Mouse (Mus musculus): ENCODE measurements around the gene Smarcc1. TPM values are rescaled to one million over a fixed set of nuclear protein-coding genes. Genes with fewer than 3 reads are reported as not detected.

Smarcc1 gene
- total RNA-seq, 2 experiments from 2014 or later: 89.5 to 133 TPM

DNA sequence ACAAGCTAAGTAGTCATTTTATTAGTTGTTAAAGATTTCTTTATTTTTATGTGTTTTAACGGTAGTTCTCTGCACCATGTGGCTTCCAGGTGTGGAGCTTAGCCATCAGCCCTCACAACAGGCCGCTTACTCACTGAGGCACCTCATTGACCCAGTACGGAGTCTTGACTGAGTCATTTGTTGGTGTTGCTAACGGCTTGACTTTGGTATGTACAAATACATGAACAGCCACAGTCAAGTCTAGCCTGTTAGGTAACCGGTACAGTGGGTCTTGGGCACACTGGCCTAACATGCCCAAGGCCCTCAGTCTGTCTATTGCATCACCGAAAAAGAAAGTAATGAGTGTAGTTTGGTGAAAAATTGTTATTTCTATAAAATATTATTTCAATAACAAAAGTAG is 111.2 kb downstream of the Smarcc1 start:
- ATAC-seq (replicated peaks; ENCODE audit: low FRiP score, low TSS enrichment, poor library complexity, severe bottlenecking): no peak

DNA sequence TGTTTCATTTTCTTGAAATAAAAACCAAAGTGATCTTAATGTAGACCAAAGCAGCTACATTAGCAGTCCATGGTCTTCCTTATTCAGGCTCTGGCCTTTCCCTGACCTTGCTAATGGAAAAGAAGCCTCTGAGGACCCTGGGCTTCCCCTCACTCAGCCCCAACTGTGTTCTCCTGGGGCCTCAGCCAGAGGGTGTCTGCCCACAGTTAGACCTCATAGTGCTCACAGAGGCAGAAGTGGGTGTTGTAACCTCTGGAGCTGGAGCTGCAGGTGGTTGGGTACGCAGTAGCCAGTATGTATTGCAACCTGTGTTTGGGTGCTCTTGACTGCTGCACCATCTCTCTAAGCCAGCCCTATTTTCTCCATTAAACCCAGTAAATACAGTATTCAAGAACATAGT is 111.6 kb downstream of the Smarcc1 start:
- ATAC-seq (replicated peaks; ENCODE audit: low FRiP score, low TSS enrichment, poor library complexity, severe bottlenecking): no peak

DNA sequence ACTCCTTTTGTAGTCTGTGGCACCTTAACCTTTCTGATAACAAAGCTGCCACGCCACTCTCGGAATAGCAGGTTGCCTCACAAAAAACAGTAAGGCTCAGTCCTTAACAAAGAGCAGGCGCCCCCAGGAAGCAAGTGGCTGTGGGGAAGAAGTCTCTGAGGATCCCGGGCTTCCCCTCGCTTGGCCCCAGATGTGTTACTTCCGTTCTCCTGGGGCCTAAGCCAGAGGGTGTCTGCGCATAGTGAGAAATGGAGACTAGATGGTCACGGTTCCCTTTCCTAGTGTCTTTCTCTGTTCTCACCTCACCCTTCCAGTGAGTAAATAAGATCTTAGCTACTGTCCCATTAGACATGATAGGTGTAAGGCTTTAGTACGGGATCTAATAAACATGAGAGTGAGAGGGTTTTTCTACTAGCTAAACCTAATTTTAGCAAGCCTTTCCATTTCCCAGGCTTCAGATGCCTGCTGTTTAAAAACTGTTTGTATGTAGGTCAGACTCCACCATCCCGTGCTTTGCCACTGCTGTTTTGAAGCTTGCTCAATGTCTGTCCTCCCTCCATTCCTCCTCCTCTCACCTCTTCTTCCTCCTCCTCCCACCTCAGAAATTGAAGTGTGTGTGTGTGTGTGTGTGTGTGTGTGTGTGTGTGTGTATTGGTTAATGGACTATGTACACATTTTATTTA is 112.2 kb downstream of the Smarcc1 start:
- ATAC-seq (replicated peaks; ENCODE audit: low FRiP score, low TSS enrichment, poor library complexity, severe bottlenecking): no peak

- no peak for ATAC-seq (replicated peaks; ENCODE audit: low FRiP score, low TSS enrichment, poor library complexity, severe bottlenecking)
Measured at GRCm38 (mm10) chr9:110230395-110231071, 113.0 kb downstream of the Smarcc1 start.

DNA sequence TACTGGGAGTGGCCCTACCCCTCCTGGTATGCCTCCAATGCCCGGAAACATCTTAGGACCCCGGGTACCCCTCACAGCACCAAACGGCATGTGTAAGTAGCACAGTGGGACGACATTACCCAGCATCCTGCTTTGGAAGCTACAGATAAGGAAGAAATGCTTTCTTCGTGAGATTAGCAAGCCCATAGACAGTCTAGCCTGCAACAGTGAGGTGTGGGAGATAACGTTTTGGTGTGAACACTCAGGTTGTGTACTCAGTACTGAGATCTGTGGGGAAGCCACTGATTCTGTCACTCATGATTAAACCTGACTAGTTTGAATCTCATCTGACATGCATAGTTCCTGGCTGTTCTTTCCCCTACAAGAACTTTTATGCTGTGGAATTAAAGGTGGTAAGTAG is 117.5 kb downstream of the Smarcc1 start:
- ATAC-seq (replicated peaks; ENCODE audit: low FRiP score, low TSS enrichment, poor library complexity, severe bottlenecking): peak; percentile 74; the same call in 1 of the 2 replicates

GRCm38 (mm10) chr9:110243221-110243833 is 125.8 kb downstream of the Smarcc1 start, which contains the start of gene Cspg5:
Cspg5 (plus strand) TSS chr9:110243783.
- ATAC-seq (replicated peaks; ENCODE audit: low FRiP score, low TSS enrichment, poor library complexity, severe bottlenecking): peak; percentile 43

DNA sequence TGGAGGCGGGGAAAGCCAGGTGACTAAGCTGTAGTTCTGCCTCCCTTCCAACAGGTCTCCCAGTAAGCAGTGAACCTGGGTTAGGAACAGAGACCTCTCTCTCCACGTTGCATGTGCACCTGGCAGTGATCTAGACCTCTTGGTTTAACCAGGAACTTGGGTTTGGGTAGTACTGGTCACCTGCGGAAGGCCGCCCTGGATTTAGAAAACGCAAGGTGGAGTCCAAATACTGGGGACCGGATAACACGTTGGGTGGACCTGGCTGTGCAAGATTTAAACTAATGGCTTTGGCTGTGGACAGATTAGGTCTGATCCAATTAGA is 127.0 kb downstream of the Smarcc1 start:
- ATAC-seq (replicated peaks; ENCODE audit: low FRiP score, low TSS enrichment, poor library complexity, severe bottlenecking): no peak

DNA sequence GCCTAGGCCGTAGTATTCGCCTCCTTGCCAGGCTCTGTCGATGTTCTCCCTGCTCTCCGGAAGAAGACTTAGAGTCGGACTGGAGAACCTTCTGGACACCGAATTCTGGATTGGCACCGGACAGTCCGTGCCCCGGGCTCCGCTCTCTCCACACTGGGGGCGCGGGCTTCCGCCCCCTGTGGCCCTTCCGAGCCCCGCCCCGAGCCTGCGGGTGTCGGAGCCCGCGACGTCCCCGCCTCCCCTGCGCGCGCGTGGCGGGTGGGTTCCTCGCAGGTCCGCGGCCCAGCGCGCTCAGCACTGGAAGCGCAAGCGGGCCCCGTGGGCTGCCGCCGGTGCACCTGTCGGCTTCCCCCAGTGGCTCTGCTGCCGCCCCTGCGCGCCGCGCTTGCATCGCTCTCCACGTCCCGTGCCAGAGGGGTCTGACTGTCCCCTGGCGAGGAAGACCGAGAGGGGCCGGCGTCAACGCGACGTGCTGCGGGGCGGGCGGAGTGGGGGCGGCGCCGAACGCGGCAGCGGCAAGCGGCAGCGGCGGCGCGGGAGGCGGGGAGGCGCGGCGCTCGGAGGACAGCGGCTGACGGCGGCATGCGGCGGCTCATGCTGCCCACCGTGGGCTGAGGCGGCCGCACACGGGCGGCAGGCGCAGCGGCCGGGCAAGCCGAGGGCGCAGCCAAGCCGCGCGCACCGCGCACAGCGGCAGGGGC is 127.5 kb downstream of the Smarcc1 start:
- ATAC-seq (replicated peaks; ENCODE audit: low FRiP score, low TSS enrichment, poor library complexity, severe bottlenecking): no peak

DNA sequence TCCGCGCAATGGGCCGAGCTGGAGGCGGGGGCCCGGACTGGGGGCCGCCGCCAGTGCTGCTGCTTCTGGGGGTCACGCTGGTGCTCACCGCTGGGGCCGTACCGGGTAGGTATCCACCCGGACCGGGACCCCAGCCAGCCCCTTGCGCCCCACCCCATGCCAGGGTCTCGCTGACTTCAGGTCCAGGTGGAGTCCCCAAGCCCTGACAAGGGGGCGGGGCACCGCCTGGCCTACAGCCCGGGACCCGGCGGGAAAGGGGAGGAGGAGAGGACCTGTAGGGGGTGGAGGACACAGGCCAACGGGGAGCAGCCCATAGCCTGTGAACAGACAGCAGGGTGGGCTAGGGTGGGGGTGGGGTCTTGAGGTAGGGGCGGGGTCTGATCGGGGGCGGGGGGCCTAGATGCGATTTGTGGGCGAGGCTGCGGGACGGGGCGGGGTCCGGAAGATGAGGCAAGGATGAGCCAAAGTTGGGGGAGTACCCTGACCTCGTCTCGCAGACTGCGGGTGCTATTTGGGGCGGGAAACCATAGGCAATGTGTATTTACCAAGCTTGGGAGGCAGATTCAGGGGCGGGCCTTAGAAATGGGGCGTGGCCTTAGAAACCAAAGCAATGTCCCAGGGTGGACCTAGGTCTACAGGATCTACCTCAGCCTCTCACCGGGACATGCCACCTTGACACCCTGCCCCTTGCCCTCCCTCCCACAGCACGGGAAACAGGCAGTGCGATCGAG is 128.2 kb downstream of the Smarcc1 start:
- ATAC-seq (replicated peaks; ENCODE audit: low FRiP score, low TSS enrichment, poor library complexity, severe bottlenecking): peak; percentile 17; the same call in 1 of the 2 replicates

- ATAC-seq (replicated peaks; ENCODE audit: low FRiP score, low TSS enrichment, poor library complexity, severe bottlenecking): peak; percentile 42
Measured at GRCm38 (mm10) chr9:110246321-110246640, 128.8 kb downstream of the Smarcc1 start.

DNA sequence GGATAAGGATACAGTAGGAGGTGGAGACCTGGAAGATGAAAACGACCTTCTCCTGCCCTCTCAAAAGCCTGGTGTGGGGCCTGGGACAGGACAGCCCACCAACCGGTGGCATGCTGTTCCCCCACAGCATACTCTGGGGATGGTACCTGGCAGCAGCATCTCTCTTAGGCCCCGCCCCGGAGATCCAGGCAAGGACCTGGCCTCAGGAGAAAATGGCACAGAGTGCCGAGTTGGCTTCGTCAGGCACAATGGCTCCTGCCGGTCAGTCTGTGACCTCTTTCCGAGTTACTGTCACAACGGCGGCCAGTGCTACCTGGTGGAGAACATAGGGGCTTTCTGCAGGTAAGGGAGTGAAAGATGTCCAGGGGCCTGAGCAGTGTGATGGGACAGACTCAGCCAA is 129.5 kb downstream of the Smarcc1 start:
- ATAC-seq (replicated peaks; ENCODE audit: low FRiP score, low TSS enrichment, poor library complexity, severe bottlenecking): no peak

DNA sequence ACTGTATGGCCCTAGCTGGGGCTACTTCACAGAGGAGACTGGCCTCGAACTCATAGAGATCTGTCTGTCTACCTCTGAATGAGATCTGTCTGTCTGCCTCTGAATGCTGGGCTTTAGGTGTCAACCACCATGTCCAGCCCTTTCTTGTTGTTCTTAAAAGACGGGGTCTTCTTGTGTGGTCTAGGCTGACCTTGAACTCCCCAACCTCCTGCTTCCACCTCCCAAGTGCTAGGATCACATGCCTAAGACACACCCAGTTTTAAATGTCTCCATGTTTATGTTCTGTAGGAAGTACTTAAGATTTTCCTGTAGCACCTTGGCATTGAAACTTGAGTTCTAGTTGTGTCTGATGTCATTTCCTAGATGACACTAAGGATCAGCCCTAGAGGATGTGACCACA is 131.4 kb downstream of the Smarcc1 start:
- no peak for ATAC-seq (replicated peaks; ENCODE audit: low FRiP score, low TSS enrichment, poor library complexity, severe bottlenecking)

- ATAC-seq (replicated peaks; ENCODE audit: low FRiP score, low TSS enrichment, poor library complexity, severe bottlenecking): no peak
Measured at GRCm38 (mm10) chr9:110249823-110250543, 132.5 kb downstream of the Smarcc1 start.

GRCm38 (mm10) chr9:110250776-110251175 is 133.3 kb downstream of the Smarcc1 start:
- ATAC-seq (replicated peaks; ENCODE audit: low FRiP score, low TSS enrichment, poor library complexity, severe bottlenecking): no peak

- ATAC-seq (replicated peaks; ENCODE audit: low FRiP score, low TSS enrichment, poor library complexity, severe bottlenecking): no peak
Measured at GRCm38 (mm10) chr9:110255407-110256019, 138.0 kb downstream of the Smarcc1 start.

DNA sequence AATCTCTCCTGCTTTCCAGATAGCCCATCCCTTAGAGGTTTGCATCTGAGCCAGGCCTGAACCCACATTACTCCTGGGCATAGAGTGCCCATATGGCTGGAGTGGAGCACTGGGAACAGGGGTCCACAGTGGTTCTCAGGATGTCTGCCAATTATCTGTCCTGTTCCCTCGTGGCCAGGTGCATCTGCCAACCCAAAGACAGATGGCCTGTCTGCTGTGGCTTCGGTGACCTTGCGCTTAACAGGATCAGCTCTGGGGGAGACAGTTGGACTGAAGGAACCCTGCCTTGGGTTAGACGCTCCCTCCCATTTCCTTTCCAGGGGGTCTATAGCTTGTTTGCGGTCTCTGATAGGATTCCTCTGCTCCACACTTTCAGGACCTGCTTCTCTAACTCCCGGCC is 141.1 kb downstream of the Smarcc1 start:
- no peak for ATAC-seq (replicated peaks; ENCODE audit: low FRiP score, low TSS enrichment, poor library complexity, severe bottlenecking)

GRCm38 (mm10) chr9:110259118-110259517 is 141.6 kb downstream of the Smarcc1 start:
- ATAC-seq (replicated peaks; ENCODE audit: low FRiP score, low TSS enrichment, poor library complexity, severe bottlenecking): no peak

DNA sequence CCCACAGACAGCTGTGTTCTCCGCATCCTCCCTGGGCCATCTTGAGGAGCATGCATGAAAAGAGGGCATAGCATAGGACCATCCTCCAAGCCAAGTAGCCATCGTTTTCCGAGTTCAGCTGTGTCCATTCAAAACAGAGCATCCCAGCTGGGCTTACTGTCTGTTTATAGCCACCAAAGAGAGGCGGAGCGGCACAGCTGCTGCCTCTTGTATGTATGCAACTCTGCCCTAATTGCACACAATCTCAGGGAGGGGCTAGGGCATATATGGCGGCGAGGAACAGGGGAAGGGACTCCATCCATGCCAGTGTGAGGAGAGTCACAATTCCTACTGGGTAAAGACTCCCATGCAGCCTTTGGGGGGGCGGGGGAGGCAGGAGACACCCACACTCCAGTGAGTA is 145.7 kb downstream of the Smarcc1 start:
- ATAC-seq (replicated peaks; ENCODE audit: low FRiP score, low TSS enrichment, poor library complexity, severe bottlenecking): no peak

- ATAC-seq (replicated peaks; ENCODE audit: low FRiP score, low TSS enrichment, poor library complexity, severe bottlenecking): no peak
Measured at GRCm38 (mm10) chr9:110264991-110265390, 147.5 kb downstream of the Smarcc1 start.
